Mouse (Mus musculus): ENCODE measurements around the gene Siva1.

The Siva1 gene

DNA sequence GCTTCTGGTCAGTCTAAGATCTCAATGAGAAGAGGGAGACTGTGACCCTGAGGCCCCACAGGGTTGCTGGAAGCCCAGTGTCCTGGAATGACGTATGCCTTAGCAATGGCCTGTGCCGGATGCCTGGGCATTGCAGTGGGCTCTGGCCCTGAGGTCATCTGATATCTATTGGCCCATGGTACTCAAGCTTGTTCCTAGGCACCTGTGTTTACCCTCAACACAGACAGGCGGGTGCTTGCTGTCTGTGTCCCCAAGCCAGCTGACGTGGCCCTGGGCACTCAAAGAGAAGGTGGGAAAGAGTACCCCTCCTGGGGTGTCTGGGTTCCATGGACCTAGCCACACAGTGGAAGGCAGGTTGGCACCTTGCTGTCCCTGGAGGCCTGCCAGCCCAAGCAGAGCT, 18.8 kb upstream of the Siva1 start:
- no peak for DNase-seq

GRCm38 (mm10) chr12:112626455-112626854, 18.0 kb upstream of the Siva1 start:
- DNase-seq: no peak

GRCm38 (mm10) chr12:112627097-112627881, 17.2 kb upstream of the Siva1 start:
- no peak for DNase-seq

DNA sequence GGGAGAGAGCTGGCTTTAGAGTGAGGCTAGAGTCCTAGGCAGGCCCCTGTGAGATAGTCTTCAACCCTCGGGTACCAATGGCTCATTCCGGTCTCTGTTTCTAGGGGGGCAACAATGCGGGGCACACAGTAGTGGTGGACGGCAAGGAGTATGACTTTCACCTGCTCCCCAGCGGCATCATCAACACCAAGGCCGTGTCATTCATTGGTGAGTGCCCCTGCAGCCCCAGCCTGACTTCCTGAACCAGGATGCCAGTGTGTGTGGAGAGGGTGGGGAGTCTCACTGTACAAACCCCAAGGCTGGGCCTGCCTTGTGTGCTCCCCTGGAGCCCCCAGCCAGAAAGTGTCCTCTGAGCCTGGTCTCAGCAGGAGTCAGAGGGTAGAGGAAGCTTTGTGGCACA, 16.3 kb upstream of the Siva1 start:
- no peak for DNase-seq

DNA sequence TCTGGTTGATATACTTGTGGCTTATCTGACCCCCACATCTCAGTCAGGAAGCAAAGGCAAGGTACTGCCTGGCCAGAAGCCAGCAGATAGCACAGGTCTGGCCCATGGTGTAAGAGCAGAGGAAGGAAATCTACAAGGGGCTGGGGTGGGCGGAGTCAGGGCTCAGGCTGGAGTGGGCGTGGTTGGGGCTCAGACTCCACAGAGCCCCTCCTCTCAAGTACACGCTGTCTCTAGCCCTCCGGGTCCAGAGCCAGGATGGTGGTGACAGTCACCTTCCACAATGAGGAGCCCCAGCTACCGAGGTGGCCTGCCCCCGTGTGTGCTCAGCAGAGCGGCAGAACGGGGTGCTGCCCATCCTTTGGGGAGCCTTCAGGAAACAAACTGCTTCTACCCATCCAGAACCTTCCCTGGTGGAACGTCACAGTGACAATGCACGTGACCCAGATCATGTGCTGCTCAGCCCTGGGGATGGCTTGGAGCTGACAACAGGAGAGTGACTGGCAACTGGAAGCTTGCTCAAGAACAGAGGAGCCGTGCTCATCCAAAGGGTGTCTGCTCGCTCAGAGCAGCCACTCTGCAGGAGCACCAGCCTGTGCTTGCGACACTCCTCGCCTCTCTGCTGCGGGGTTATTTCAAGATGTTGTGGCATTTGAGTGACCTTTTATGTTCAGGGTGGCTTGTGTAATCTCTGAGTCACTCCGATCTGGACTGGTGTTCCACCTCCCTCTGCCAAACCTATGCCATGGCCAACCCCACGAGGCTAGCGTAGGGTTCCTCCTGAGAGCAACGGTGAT, 15.4 kb upstream of the Siva1 start:
- DNase-seq: peak; percentile 65

DNA sequence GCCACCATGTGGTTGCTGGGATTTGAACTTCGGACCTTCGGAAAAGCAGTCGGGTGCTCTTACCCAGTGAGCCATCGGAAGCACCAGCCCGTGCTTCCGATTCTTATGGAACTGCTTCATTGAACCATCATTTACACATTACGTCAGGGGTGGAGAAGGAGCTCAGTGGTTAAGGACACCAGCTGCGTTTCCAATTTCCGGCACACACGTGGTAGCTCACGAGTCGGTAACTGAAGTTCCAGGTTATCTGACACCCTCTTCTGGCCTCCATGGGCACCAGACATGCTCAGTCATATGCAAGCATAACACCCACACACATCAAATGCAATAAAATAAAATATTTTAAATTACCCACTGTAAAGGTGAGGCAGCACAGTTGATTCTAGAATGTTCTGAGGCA, 14.4 kb upstream of the Siva1 start:
- DNase-seq: no peak

DNA sequence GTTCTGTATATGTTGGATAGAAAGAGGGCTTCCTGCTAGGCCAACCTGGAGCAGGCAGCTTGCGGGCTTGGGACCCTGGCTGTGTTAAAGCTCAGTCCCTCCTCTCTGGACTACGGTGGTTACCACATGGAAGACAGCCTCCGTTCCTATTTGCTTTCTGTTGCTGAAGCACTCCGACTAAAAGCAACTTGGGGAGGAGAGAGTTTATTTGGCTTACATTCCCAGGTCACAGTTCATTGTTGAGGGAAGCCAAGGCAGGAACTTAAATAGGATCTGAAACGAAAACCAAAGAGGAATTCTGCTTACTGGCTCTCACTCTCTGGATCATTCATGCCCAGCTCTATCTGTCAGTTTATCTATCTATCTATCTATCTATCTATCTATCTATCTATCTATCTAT, 13.7 kb upstream of the Siva1 start:
- no peak for DNase-seq

DNA sequence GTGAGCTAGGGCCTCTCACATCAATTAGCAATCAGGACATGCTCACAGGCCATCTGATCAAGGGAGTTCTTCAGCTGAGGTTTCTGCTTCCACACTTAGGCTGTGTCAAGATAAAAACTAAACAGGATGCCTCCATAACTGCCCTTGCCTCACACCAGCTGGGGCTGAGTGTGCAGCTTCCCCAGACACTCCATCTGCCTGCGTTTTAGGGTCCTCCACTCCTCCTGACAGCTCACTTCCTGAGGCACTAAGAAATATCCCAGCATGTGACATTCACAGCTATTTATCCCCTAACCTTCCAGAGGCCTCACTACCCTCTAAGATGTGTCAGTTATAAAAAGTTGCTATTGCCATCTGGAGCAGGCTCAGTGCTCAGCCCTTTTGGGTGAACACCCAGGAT, 13.0 kb upstream of the Siva1 start:
- DNase-seq: no peak

GRCm38 (mm10) chr12:112632084-112632777, 12.2 kb upstream of the Siva1 start:
- no peak for DNase-seq

DNA sequence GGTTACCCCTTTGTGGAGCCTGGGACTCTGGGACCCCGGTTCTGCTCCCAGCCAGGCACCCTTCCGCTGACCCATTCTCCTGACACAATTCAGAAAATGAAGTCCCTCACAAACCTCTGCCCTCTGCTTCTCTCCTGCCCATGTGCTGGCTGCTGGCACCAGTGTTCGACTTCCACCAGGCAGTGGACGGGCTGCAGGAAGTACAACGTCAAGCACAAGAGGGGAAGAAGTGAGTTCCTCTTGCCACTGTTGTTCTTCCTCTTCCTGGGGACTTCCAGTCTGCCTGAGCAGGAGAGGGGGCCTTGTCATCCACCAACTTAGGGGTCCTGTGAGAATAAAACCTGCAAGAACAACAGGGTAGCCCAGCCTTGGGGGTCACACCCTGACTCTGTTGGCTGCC, 11.6 kb upstream of the Siva1 start:
- no peak for DNase-seq

DNA sequence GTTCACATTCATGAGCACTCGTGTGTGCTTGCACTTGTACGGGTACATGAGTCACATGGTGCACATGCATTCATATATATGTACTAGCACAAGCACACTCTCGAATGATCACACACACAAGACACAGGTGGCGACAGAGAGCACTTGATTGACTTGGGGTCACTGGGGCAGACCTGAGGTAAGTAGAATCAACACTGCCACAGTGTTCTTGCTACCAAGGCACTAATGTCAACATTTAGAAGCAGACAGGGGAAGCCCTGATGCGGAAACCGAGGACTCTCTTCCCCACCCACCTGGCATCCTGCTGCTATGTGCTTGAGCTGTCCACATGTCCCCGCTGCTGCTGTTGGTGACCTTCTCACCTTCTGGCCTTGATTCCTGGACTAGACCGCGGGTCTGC, 10.8 kb upstream of the Siva1 start:
- DNase-seq: no peak

- no peak for DNase-seq
These were observed 5.0 kb upstream of the Siva1 start for GRCm38 (mm10) chr12:112639526-112639925.

GRCm38 (mm10) chr12:112643126-112643525, 1.4 kb upstream of the Siva1 start:
- DNase-seq: no peak

- DNase-seq: peak; percentile 51
These were observed 502 bp downstream of the Siva1 start for GRCm38 (mm10) chr12:112644855-112645506.

DNA sequence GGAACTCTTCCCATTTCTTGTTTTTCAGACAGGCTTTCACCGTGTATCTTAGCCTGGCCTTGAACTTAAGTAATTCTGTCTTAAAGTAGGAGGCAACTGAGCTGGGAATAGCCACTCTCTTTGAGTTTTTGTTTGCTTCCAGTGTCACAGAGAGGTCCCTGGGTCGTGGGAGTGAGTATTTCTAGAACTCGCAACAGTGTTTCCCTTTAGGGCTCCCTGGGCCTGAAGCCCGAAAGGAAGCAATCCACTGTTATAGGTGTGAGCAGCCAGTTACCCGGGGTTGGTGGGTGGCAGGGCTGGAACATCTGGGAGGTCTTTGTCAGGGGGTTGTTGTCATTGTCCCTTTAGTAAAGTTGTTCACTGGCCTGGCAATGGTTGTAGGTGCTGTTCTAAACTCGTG, 1.7 kb downstream of the Siva1 start:
- DNase-seq: no peak

- DNase-seq: no peak
These were observed 3.6 kb downstream of the Siva1 start for GRCm38 (mm10) chr12:112648081-112648480.

GRCm38 (mm10) chr12:112651778-112652439, 7.4 kb downstream of the Siva1 start:
- no peak for DNase-seq

GRCm38 (mm10) chr12:112653157-112653824, 8.8 kb downstream of the Siva1 start:
- DNase-seq: peak; percentile 90

- DNase-seq: no peak
These were observed 9.6 kb downstream of the Siva1 start for GRCm38 (mm10) chr12:112654076-112654475.

DNA sequence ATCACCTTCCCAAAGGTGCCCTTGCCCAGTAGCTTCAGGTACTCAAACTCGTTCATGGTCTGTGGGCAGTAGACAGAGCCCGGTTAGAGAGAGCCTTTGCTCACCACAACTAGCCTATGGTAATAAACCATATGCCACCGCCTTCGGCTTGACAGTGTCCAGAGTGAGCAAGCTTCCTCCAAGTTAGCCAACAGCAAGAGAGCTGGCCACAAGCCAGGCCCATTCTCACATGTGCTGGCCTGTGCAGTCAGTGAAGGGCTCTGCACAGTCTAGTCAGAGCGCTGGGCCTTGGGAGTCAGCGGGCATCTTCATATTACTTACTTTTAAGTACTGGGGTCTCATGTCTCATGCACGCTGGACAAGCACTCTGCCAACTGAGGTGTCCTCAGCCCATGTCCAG, 14.1 kb downstream of the Siva1 start:
- peak; percentile 32 for DNase-seq

- DNase-seq: peak; percentile 72
These were observed 14.6 kb downstream of the Siva1 start for GRCm38 (mm10) chr12:112659109-112659508.

Data from kidney, postnatal 14 days (tissue).